Mouse (Mus musculus) MN1 (cell line): ENCODE data around the gene Xylt2.
"Not testable (repeated sequence)": the region's sequence is repeated elsewhere in the genome, so short reads cannot be mapped to it uniquely, and the experiment has no call there.

Source experiments
- DNase-seq: peaks from one replicate; pipeline ENCODE4 v3.0.0-alpha.2; 2016; ENCODE audit warnings: low spot score

Xylt2 gene

GRCm38 (mm10) chr11:94676308-94676707 is 1.0 kb downstream of the Xylt2 start:
- peak; percentile 16 for DNase-seq

DNA sequence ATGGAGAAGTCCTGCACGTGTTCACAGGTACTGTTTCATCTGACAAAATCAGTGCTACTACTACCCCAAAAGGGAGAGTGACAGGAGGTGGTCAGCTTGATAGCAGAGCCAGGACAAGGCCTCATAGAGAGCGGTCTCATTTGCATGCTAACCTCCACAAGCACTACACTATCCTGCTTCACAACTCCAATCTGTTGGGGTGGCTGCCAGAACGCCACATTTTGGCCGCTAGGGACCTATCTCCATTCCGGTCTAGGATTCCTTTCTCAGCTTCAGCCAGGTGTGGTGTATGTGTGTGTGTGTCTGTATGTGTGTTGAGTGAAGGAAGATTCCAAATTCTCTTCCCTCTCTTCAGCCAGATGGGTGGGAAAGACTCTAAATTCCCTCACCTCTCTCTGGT is 1.9 kb downstream of the Xylt2 start:
- no peak for DNase-seq

DNA sequence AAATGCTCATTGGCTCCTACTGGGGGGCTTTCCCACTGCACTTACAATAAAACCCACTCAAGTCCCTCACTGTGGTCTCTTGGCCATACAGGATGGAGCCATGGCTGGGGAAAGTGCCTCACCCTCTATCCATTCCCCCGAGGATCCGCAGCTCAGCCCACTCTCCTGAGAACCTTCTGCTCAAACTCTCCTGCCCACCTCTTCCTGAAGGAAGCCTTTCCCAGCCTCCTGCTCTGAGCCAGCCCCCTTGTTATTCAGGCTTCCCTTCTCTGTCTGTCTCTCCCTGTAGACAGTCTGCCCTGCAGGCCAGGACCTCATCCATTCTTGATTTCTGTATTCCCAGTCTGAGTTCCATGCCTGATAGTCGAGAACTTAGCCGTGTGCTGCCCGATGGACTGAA is 2.3 kb downstream of the Xylt2 start:
- no peak for DNase-seq

DNA sequence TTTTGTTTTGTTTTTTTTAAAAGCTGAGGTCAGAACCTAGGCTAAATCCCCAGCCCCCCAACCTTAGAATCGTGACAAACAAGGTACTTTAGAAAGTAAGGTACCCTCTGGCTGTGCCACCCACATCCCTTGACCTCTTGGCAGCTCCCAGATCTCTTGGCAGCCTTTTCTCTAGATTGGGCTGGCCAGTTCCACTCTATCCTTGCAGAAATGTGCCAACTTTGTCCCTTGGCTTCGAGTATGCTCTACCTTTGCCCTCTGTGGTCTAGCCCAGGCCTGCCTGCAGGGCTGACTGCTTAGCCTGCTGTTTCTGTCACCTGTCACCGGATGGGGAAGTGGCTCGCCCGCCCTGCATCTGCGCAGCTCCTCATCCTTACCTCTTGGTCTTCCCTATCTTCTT is 12.0 kb downstream of the Xylt2 start:
- no peak for DNase-seq

DNA sequence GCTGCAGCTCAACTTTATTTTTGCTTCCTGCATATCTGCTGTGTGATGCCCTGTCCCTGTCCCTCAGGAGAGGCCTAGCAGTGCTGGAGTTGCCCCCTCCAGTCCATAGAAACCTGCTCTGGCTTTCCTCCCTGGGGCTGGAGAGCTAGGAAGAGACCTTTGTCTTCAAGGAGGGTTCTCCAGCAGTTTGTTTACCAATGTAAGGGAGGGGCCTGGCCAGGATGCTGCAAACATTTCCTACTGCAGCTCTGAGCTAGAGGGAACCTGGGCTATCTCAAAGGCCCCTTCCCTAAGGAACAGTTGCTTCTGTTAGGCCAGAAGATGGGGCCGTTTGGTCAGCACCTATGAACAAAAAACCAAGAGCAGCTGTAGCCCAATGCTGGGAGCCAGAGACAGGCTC is 16.0 kb downstream of the Xylt2 start:
- no peak for DNase-seq

DNA sequence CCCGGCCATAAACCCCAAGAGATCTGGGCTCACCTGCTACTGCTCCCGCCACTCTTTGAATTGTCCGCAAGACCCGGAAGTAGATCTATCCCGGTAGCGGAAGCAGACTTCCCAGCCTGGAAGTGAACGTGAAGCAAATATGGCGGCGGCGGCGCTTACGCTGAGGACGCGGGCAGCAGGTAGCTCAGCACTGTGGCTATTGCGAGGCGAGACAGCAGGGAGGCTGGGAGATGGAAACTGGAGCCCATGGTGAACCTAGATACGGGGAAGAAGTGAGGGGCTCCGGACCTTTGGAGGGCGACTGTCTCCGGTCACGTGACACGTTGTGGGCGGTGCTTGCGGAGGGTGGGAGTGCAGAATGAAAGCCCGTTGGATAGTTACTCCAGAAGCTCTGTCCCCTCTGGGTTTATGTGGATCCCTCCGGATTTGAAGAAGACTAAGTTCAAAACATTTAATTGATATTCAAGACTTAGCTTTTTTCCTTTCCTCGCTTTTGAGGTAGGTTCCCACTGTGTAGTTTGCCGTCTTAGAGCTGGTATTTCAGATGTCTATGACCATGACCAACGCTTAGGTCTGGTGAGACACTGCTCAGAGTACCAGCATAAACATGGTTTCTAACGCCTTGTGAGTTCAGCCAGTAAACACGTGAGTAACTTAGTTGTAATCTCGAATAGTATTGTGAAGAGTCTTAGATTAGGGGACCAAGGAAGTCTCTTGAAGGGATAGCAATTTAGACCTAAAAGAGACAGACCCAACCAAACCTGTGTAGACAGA is 23.5 kb downstream of the Xylt2 start, which contains the start of the genes Mrpl27 and Eme1:
TSS of gene Mrpl27 (plus strand) at position 105 of the 774 bp plus-strand sequence.
TSS of gene Eme1 (minus strand) at position 302 of the 774 bp plus-strand sequence.
- DNase-seq, result peak; percentile 80

DNA sequence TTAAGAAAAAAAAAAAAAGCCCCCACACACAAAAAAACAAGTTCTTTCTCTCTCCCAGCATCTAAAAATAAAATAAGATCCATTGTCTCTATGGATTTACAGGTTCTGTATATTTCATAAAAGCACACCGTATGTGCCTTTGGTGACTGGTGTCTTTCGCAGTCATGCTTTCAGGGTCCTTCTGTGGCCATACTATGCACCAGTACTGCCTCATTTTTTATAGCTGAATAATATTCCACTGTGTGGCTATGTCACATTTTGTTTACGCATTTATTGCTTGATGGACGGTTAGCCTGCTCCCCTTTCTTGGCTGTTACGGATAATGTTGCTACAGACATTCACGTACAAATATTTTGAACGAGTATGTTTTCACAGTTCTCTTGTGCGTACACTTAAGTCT is 24.3 kb downstream of the Xylt2 start:
- DNase-seq, result no peak

- not testable (repeated sequence) for DNase-seq
Observed at GRCm38 (mm10) chr11:94651241-94651640, 26.1 kb downstream of the Xylt2 start.

- no peak for DNase-seq
Observed at GRCm38 (mm10) chr11:94646457-94646856, 30.9 kb downstream of the Xylt2 start.

DNA sequence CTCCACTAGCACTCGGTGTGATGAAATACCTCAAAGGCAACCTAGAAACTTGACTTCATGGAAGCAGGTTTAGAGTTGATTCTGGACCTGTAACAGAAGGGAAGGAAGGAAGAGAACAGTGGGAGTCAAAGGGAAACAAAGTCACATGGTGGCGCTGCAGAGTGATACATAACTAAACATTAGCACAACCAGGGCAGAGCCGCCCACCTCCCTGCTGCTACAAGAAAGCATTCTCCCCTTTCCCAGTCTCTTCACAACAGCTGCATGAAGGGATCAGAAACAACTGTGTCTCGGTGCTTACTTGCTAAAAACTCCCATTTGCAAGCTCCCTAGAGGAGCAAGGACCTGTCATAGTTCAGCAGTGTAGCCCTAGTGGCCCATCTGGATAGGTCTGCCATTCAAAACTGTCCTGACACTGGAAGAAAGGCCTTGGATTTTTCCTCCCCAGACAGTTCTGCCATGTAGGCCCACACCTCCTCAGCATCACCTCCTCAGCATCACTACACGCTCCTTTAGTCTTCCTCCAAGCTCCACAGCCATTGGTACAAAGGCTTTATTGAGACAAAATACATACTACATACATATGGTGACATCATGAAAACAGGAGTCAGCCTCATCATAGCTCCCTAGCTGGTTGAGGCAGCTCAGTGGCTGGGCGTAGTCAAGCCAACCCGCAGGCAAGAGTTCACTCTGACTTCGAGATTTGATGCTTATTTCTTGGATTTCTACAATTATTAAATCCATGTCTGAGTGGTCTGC is 32.7 kb downstream of the Xylt2 start:
- no peak for DNase-seq

DNA sequence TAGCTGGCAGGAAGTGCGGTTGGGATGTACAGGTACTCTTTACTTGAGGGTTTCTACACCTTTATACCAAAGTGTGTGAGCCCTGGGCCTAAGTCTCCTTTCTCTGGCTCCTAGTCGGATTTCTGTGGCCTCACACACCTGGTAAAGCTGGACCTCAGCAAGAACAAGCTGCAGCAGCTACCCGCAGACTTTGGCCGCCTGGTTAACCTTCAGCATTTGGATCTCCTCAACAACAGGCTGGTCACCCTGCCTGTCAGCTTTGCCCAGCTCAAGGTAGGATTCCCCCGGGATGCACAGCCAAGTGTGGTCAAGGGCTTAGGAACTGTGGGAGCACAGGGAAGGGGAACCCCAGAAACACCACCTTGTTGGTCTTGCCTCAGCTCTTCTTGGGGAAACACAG is 42.9 kb downstream of the Xylt2 start:
- DNase-seq, result no peak

DNA sequence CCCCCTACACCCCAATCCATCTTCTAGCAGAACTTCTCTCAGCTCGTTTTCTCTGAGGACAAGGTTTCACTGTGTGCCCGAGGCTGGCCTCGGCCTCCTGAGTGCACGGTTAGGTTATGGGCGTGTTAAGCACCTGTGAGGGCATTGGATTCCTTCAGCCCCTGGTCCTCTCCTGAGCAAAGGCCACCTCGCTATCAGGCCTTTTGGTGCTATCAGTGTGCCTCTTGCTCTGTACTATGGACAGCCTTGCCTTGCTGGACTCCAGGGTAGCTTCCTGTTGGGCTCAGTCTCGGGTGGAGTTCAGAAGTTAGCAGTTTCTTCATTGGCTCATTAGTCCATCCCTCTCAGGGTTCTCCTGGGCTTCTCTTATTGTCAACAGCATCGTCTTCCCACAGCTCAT is 44.3 kb downstream of the Xylt2 start:
- no peak for DNase-seq

- no peak for DNase-seq
Observed at GRCm38 (mm10) chr11:94631969-94632368, 45.3 kb downstream of the Xylt2 start.

- peak; percentile 62 for DNase-seq
Observed at GRCm38 (mm10) chr11:94630199-94631011, 46.9 kb downstream of the Xylt2 start.

DNA sequence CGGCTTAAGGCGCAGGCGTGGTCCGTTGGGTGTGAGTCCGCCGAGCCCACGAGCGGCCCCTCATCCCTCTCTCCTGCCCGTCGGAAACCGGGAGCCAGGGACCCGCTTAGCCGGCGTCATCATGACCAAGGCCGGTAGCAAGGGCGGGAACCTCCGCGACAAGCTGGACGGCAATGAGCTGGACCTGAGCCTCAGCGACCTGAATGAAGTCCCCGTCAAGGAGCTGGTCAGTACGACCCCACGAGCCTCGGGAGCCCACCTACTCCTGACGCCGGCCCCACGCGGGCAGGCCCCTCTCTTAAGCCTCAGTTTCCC is 47.5 kb downstream of the Xylt2 start:
- no peak for DNase-seq

DNA sequence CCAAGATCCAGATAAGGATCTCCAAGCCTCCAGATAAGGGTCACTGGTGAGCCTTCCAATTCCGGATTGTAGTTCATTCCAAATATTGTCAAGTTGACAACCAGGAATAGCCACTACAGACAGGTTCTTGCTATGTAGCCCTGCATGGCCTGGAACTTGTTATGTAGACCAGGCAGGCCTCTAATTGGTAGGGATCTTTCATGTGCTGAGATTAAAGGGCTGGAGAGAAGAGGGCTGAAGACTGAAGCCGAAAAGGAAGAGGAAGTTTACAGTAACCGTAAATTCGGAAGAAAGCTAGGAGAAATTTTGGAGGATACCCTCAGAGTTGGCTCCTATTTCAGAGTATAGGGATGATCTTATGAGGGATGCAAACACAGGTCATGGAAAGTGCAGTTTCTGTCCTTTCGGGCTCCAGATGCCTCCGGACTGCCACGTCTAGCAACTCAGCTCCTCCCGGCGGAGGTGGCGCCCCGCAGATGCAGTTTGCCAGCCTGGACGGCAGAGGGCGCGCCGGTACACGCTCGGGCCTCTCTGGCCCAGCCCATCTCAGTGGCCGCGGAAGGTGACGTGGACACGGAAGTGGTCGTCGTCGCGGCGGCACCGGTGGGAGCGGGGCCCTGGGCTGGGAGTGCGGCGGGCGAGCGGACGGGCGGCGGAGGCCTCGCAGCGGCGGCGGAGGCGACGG is 48.0 kb downstream of the Xylt2 start, which contains the start of gene Lrrc59:
TSS of gene Lrrc59 (plus strand) at position 569 of the 685 bp plus-strand sequence.
- peak; percentile 92 for DNase-seq

- DNase-seq, result no peak
Observed at GRCm38 (mm10) chr11:94622162-94622561, 55.2 kb downstream of the Xylt2 start.

GRCm38 (mm10) chr11:94621458-94621852 is 55.9 kb downstream of the Xylt2 start:
- no peak for DNase-seq

- no peak for DNase-seq
Observed at GRCm38 (mm10) chr11:94620766-94621457, 56.4 kb downstream of the Xylt2 start.

DNA sequence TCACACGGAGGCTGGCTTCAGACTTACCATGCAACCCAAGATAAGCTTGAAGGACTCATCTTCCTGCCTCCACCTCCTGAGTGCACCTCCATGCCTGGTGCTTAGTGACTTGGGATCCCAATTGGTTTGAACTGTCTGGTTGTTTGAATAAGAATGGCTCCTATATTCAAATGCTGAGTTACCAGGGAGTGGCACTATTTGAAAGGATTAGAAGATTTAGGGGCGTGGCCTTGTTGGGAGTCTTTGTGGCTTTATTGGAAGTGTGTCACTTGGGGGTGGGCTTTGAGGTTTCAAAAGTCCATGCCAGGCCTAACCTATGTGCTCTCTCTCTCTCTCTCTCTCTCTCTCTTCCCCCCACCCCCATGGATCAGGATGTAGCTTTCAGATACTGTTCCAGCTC is 59.7 kb downstream of the Xylt2 start:
- no peak for DNase-seq

DNA sequence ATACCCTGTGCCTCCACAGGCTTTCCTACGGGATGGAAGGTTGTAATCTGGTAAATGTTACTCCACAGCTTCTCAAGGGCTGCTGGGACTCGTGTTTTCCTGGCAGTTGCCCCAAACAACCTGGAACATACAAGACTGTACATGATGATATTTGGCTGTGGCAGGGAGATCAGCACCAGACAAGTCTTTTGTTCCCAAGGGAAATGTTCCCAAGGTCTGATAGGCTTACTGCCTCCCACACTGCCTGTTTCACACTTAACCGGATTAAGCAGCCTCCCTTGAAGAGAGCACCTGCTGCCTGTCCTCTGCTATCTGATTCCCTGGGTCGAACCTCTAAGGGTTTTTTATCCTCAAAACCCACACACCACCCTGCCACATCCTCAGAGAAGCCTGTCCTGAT is 61.8 kb downstream of the Xylt2 start:
- DNase-seq, result peak; percentile 26
